ENCODE assay signal across 7 mouse cellular contexts in the genomic region with DNA sequence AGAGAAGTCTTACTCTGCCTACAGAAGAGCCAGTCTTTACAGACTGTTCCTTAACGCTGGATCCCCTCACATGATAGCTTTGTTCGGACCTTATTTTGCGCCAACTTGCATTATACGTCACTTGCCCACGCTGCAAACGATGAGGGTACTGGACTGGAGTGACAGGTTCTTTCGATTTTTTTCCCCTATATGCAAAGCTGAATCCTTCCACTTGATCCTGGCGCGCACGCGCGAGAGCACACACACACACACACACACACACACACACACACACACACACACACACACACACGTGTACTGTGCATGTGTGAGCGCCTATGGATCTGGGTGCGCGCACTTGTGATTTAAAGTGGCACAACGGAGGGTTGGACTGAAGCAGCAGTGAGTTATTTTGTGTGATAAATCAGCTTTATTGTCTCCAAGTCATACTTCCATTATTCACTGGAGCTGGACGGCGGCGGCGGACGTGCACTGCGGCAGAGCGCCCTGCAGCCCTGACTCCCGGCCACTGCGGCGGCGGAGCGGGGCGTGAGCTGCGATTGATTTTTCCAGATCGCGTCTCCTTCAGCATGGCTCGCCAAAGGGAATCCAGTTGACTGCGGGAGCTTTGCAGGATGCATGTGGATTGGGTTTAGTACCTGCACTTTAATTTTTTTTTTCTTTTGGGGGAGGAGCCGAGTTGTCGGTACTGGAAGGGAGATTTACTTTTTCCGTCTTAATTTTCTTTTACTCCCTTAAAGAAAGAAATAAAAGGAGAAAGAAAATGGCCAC. TPM values are rescaled to one million over a fixed set of nuclear protein-coding genes. Genes with fewer than 3 reads are reported as not detected.
DNase-seq lines count a peak whose midpoint lies in the region; ATAC-seq lines count a peak whose summit lies in the region.

No protein-coding gene starts in this region.

- H3K27me3 ChIP-seq in hindbrain, embryonic 10.5 days (ENCODE audit: insufficient read depth, poor library complexity, severe bottlenecking): peaks cover 99% of the 10 kb centered on the region

- H3K4me3 ChIP-seq in hindbrain, embryonic 10.5 days: peak overlapping the region; percentile 57

- peak overlapping the region; percentile 82 for H3K27ac ChIP-seq in hindbrain, embryonic 10.5 days

- WGBS in hindbrain, embryonic 10.5 days: under 1% methylated on average over 38 of the region's 38 CpGs

- ATAC-seq in activated CD4-positive, CD25-positive, alpha-beta regulatory T cell, adult 4 months: peak; percentile 43

- no peaks in the 10 kb centered on the region for H3K36me3 ChIP-seq in hindbrain, embryonic 10.5 days

- peaks cover 38% of the 10 kb centered on the region for H3K4me1 ChIP-seq in hindbrain, embryonic 10.5 days (replicated peaks)

- H3K9me3 ChIP-seq in hindbrain, embryonic 10.5 days: no peaks in the 10 kb centered on the region

- peak; percentile 82 to 84 for DNase-seq in cerebellum, postnatal 10 days
- DNase-seq in frontal cortex, postnatal 14 days (ENCODE audit: low spot score in 2 of 2): peak; percentile 47 to 57
- DNase-seq in hindbrain, embryonic 10.5 days (ENCODE audit: low spot score): peak; percentile 81
- peak; percentile 64 for DNase-seq in layer of hippocampus, adult 9-10 months (ENCODE audit: low spot score)
- peak; percentile 78 for DNase-seq in lung, postnatal 10 days
- peak; percentile 71 for DNase-seq in retina, embryonic 14.5 days (ENCODE audit: low spot score)

RNA-seq across cellular contexts. Expression of a gene that starts 15.1 kb away (rescaled TPM):
- polyA plus RNA-seq in activated CD4-positive, CD25-positive, alpha-beta regulatory T cell, adult 4 months (2017; shearing (Covaris generic)): 10 to 100 TPM in 1 of 2 experiments, 1 to 10 TPM in 1; 7.3 to 12.6 TPM
- polyA plus RNA-seq in hindbrain, embryonic 10.5 days (2016; fragmentation: Nextera tagmentation; extraction: Ambion mirVana): 10.9 and 17.5 TPM in 2 replicates

RNA-seq across cellular contexts. Expression of a gene that starts 20.5 kb away (rescaled TPM):
- polyA plus RNA-seq in activated CD4-positive, CD25-positive, alpha-beta regulatory T cell, adult 4 months (2017; shearing (Covaris generic)): not detected
- polyA plus RNA-seq in hindbrain, embryonic 10.5 days (2016; fragmentation: Nextera tagmentation; extraction: Ambion mirVana): 12.7 and 18.4 TPM in 2 replicates

Comparison
In these comparisons a context has a peak if more than half of its experiments do, and no peak if none do; other contexts are left out.
1. Peak in every context shown above with its lines: DNase-seq, ATAC-seq, H3K4me3 ChIP-seq and H3K27ac ChIP-seq.
2. RNA of a gene that starts 20.5 kb away (polyA plus RNA-seq): 12.7 to 18.4 TPM in hindbrain, embryonic 10.5 days; not detected in activated CD4-positive, CD25-positive, alpha-beta regulatory T cell, adult 4 months; every median in the first group is over 10 times any median in the second.